Mouse (Mus musculus) liver, adult 2 months (tissue): ENCODE data around the gene Ece1. TPM values are rescaled to one million over a fixed set of nuclear protein-coding genes. Genes with fewer than 3 reads are reported as not detected.

Experiments used
- DNase-seq: peaks from one replicate; pipeline ENCODE4 v3.0.0-alpha.2; 2011; ENCODE audit warnings: low read depth, low spot score; ENCODE audit errors: extremely low read depth
- H3K27ac ChIP-seq: fragments of 200-500 bp; replicated peaks from 2 replicates; pipeline ENCODE4 v1.5.1; 2012; ENCODE audit warnings: low read depth, mild to moderate bottlenecking, control low read depth, inconsistent platforms, low read length; ENCODE audit not compliant: insufficient read depth
- H3K27me3 ChIP-seq: fragments of 200-500 bp; 2 replicates; pipeline ENCODE4 v1.6.1; 2012; ENCODE audit warnings: mild to moderate bottlenecking, moderate library complexity, low read length, inconsistent platforms; ENCODE audit not compliant: control insufficient read depth, insufficient read depth
- H3K36me3 ChIP-seq: fragments of 200-500 bp; 2 replicates; pipeline ENCODE4 v1.6.1; 2012; ENCODE audit warnings: low read length, inconsistent platforms; ENCODE audit not compliant: control insufficient read depth, insufficient read depth
- H3K4me1 ChIP-seq: fragments of 200-500 bp; 2 replicates; pipeline ENCODE4 v1.6.1; 2011; ENCODE audit warnings: low read length; ENCODE audit not compliant: control insufficient read depth, insufficient read depth
- H3K4me3 ChIP-seq: fragments of 200-500 bp; 2 replicates; pipeline ENCODE4 v1.5.1; 2011; ENCODE audit warnings: low read depth, mild to moderate bottlenecking, control low read depth, low read length, moderate library complexity; ENCODE audit not compliant: insufficient read depth
- H3K79me2 ChIP-seq: fragments of 200-500 bp; 2 replicates; pipeline ENCODE4 v1.6.1; 2012; ENCODE audit warnings: inconsistent platforms, mild to moderate bottlenecking, low read length, moderate library complexity; ENCODE audit not compliant: control insufficient read depth, insufficient read depth
- H3K9ac ChIP-seq: fragments of 200-500 bp; 2 replicates; pipeline ENCODE4 v1.6.1; 2012; ENCODE audit warnings: low read depth, mild to moderate bottlenecking, control low read depth, inconsistent platforms, low read length
- CTCF ChIP-seq: fragments of 200-500 bp; IDR thresholded peaks from 2 replicates; pipeline ENCODE4 v1.5.1; 2011; ENCODE audit warnings: low read depth, low read length, control low read depth
- POLR2A ChIP-seq: fragments of 200-500 bp; IDR thresholded peaks from 2 replicates; pipeline ENCODE4 v1.6.1; 2011; ENCODE audit warnings: low read length, control low read depth; ENCODE audit not compliant: insufficient read depth; ENCODE audit errors: extremely low read depth
- WGBS: fragments of 180-500 bp; shearing (Covaris S2); methylation state at CpG from one replicate; pipeline ENCODE4 v1.1.7; 2018; 5-methylcytosine and 5-hydroxymethylcytosine counted together
- polyA plus RNA-seq: library from polyadenylated mRNA; depleted of rRNA; stranded (reverse); fragments of >200 nt; gene quantifications from 2 replicates; pipeline ENCODE4 v1.2.3, GENCODE M21; 2012; rRNA removed
- total RNA-seq: library from RNA; depleted of rRNA; stranded (reverse); fragments of >200 nt; gene quantifications from 2 replicates; pipeline ENCODE4 v1.2.3, GENCODE M21; 2014; rRNA removed

Gene Ece1
- total RNA-seq, result 430 and 630 TPM in 2 replicates
- 55.2 and 213 TPM in 2 replicates for polyA plus RNA-seq

DNA sequence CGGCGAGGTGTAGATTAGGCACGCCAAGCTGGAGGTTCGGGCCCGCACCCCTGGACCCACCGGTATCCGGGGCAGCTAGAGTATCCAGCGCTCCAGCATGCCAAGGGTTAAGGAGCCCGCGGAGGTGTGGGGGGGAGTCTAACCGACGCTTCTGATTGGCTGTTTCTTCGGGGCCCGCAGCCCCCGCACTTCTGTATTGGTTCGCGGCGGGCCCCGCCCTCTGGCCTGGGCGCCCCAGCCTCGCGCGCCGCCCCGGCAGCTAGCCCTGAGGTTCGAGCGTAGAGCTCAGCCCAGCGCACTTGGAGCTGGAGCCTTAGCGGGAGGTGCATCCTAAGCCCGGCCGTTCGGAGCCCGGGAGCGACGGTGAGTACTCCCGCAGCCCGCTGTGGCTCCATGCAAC lies at the start of gene Ece1:
TSS of gene Ece1 (plus strand) at position 219 of the 400 bp plus-strand sequence.
- H3K4me3 ChIP-seq, result peak within 1 kb of the TSS; percentile 89
- WGBS, result under 1% methylated on average over 37 of the region's 37 CpGs
- peaks cover 32% of the 10 kb centered on the region; the same call in 1 of the 2 replicates for H3K79me2 ChIP-seq
- H3K27me3 ChIP-seq, result no peaks in the 10 kb centered on the region
- TF ChIP-seq CTCF, result no peak
- peak; percentile 96 for TF ChIP-seq POLR2A
- peak; percentile 79 for DNase-seq
- peak within 1 kb of the TSS; percentile 95 for H3K9ac ChIP-seq
- peak within 1 kb of the TSS; percentile 96 for H3K27ac ChIP-seq
- peaks cover 23% of the 10 kb centered on the region for H3K4me1 ChIP-seq
- H3K36me3 ChIP-seq, result no peaks in the 10 kb centered on the region

DNA sequence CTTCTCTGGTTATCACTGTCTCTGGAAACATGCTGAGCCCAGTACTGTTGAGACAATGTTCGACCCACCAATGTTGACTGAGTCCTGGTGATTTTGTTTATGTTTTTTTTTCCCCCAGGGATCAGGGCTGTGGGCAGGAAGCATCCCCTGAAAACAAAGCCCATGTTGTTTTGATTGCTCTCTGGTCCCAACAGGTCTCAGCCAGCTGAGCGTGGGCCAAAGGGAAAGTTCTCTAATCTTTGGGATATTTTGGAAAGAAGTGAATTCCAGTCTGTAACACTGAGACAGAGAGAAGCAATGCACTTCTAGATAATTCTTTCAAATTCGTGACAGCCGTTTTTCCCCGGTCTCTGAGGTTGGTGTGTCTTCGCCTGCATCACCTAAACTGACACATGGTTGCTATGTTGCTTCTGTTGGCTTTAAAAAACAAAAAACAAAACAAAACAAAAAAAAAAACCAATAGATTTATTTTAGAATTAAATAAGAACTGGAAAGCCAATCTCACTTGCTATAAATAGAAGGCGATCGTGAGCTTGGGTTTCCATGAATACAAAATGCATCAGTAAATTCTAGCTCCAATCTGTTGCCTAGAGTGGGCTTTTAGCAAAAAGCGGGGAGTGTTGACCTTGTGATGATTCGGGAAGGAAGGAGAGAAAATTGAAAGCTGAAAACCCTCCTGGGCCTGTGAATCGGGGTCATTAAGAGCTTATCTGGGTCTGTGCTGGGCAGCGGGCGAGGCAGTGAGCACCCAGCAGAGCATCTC lies 48.9 kb upstream of the Ece1 start:
- Histone ChIP-seq H3K27me3 (no peaks in the 10 kb centered on the region), H3K79me2 (no peaks in the 10 kb centered on the region), H3K9ac (no peak overlapping the region), H3K27ac (no peak overlapping the region), H3K36me3 (no peaks in the 10 kb centered on the region), H3K4me1 (no peaks in the 10 kb centered on the region), H3K4me3 (no peak overlapping the region)
- 76% methylated on average over 13 of the region's 13 CpGs for WGBS
- TF ChIP-seq POLR2A, result no peak
- TF ChIP-seq CTCF, result no peak
- no peak for DNase-seq

DNA sequence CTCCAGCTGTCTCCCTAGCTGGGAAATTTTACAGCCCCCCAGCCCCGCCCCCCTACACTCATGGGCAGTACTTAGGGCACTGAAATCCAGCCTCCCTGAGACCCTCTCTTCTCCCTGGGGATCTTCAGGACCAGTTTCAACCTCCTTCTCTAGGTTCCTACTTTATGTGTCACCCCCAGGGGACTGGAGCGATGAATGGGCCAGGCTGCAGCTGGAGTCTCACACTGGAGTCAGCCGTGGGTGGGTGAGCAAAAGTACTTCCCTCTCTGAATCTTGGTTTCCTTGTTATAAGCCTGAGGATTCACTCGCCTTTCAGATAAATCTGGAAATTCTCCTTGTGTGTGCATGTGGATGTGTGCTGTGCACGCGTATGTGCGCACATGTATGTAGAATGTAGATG lies 47.9 kb upstream of the Ece1 start:
- H3K36me3 ChIP-seq, result no peaks in the 10 kb centered on the region
- H3K9ac ChIP-seq, result no peak overlapping the region
- H3K27me3 ChIP-seq, result no peaks in the 10 kb centered on the region
- no peaks in the 10 kb centered on the region for H3K4me1 ChIP-seq
- no peak for DNase-seq
- H3K4me3 ChIP-seq, result no peak overlapping the region
- WGBS, result 89% methylated on average over 7 of the region's 7 CpGs
- no peak overlapping the region for H3K27ac ChIP-seq
- TF ChIP-seq CTCF, result no peak
- TF ChIP-seq POLR2A, result no peak
- H3K79me2 ChIP-seq, result no peaks in the 10 kb centered on the region

DNA sequence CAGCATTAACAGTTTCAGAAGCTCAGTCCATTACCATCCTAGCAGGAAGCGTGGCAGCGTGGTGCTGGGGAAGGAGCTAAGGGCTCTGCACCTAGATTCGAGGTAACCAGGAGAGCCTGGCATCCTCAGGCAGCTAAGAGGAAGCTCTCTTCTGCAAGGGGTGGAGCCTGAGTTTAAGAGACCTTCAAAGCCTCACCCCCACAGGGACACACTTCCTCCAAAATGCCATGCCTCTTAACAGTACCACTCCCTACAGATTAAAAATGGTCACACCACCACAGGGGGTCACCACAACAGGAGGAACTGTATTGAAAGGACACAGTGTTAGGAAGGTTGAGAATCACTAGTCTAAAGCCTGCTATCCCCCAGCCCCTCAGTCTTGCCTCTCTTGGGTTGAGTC lies 46.6 kb upstream of the Ece1 start:
- H3K4me3 ChIP-seq, result no peak overlapping the region
- TF ChIP-seq CTCF (no peak), POLR2A (no peak)
- H3K27ac ChIP-seq, result no peak overlapping the region
- H3K36me3 ChIP-seq, result no peaks in the 10 kb centered on the region
- H3K4me1 ChIP-seq, result no peaks in the 10 kb centered on the region
- 88% methylated on average over 3 of the region's 3 CpGs for WGBS
- no peaks in the 10 kb centered on the region for H3K27me3 ChIP-seq
- no peak for DNase-seq
- H3K9ac ChIP-seq, result no peak overlapping the region
- H3K79me2 ChIP-seq, result no peaks in the 10 kb centered on the region

DNA sequence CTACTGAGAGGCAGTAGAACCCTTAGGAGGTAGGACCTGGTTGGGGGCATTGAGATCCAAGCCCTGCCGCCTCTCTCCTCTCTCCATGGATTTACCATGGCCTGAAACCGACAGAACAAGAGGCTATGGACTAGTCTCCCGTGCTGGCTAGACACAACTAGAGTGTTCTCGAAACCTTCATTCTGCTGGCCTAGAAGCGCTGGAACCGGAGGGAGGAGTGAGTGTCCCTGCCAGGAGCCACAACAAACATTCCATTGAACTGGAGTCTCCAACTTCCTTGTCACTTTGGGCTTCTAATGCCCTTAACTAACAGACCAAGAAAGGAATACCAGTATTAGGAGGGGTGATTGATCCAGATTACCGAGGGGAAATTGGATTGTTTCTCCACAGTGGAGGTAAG lies 45.8 kb upstream of the Ece1 start:
- Histone ChIP-seq H3K4me3 (no peak overlapping the region), H3K27ac (no peak overlapping the region), H3K36me3 (no peaks in the 10 kb centered on the region), H3K79me2 (no peaks in the 10 kb centered on the region), H3K9ac (no peak overlapping the region), H3K4me1 (no peaks in the 10 kb centered on the region), H3K27me3 (no peaks in the 10 kb centered on the region)
- WGBS, result 62% methylated on average over 7 of the region's 7 CpGs
- TF ChIP-seq POLR2A (no peak), CTCF (no peak)
- DNase-seq, result no peak

DNA sequence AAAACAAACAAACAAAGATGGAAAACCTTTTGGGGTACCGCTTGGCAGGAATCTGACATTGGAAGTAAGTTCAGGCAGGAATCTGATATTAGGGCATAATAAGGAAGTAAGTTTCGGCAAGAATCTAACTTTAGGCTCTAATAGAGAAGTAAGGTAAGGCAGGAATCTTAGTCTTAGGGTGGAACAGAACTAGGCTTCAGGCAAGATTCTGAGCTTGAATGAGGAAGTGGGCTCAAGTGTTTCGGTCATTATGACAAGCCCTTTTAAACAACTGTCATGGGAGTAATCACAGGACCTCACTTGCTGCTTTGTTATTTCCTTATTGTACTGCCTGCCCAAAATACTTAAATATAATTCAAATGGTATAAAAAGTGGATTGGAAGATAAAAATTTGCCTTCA lies 43.7 kb upstream of the Ece1 start:
- H3K36me3 ChIP-seq, result no peaks in the 10 kb centered on the region
- H3K79me2 ChIP-seq, result no peaks in the 10 kb centered on the region
- WGBS, result 90% methylated on average over 3 of the region's 3 CpGs
- DNase-seq, result no peak
- H3K9ac ChIP-seq, result no peak overlapping the region
- no peak for TF ChIP-seq CTCF
- TF ChIP-seq POLR2A, result no peak
- no peak overlapping the region for H3K27ac ChIP-seq
- H3K4me1 ChIP-seq, result no peaks in the 10 kb centered on the region
- no peaks in the 10 kb centered on the region for H3K27me3 ChIP-seq
- H3K4me3 ChIP-seq, result no peak overlapping the region
